Mouse (Mus musculus): ENCODE data around the gene Mapk8ip3. TPM values are rescaled to one million over a fixed set of nuclear protein-coding genes. Genes with fewer than 3 reads are reported as not detected.

The Mapk8ip3 gene
- total and polyA plus RNA-seq, 3 experiments = 60.0 to 74.4 (median 67.9) TPM

- WGBS = 89% methylated on average over 8 of the region's 8 CpGs
- Histone ChIP-seq H3K4me1 (ENCODE audit: control insufficient read depth, insufficient read depth, low read length) (no peaks in the 10 kb centered on the region), H3K79me2 (replicated peaks; ENCODE audit: control insufficient read depth, insufficient read depth, low read length) (no peaks in the 10 kb centered on the region), H3K9ac (ENCODE audit: low read depth, low read length) (no peak within 1 kb of the TSS), H3K27me3 (ENCODE audit: control insufficient read depth, insufficient read depth, low read length) (no peaks in the 10 kb centered on the region), H3K36me3 (ENCODE audit: control insufficient read depth, insufficient read depth, low read length) (no peaks in the 10 kb centered on the region), H3K4me3 (no peak within 1 kb of the TSS), H3K27ac (no peak within 1 kb of the TSS)
- TF ChIP-seq CTCF (IDR thresholded peaks at IDR 0.05) = no peak
- no peak for TF ChIP-seq POLR2A (IDR thresholded peaks at IDR 0.05; ENCODE audit: insufficient read depth, low read depth, low read length)
- no peak for TF ChIP-seq EP300 (IDR thresholded peaks at IDR 0.05; ENCODE audit: insufficient read depth, low read depth, low read length)
- intact Hi-C loops (cut with DNase I) = no loop called here
- no peak for DNase-seq
These were observed 71.0 kb downstream of the Mapk8ip3 start, which contains the start of gene Igfals for GRCm38 (mm10) chr17:24865776-24866175. Igfals (plus strand) TSS chr17:24865997.

- no peaks in the 10 kb centered on the region; the same call in 1 of the 2 replicates for H3K4me1 ChIP-seq (ENCODE audit: control insufficient read depth, insufficient read depth, low read length)
- intact Hi-C loops (cut with DNase I) = no loop called here
- no peak for DNase-seq
- 90% methylated on average over 3 of the region's 3 CpGs for WGBS
- no peaks in the 10 kb centered on the region for H3K36me3 ChIP-seq (ENCODE audit: control insufficient read depth, insufficient read depth, low read length)
- H3K27me3 ChIP-seq (ENCODE audit: control insufficient read depth, insufficient read depth, low read length) = no peaks in the 10 kb centered on the region
- H3K27ac ChIP-seq = no peak overlapping the region
- H3K4me3 ChIP-seq = no peak overlapping the region
- H3K9ac ChIP-seq (ENCODE audit: low read depth, low read length) = no peak overlapping the region
- no peak for TF ChIP-seq EP300 (IDR thresholded peaks at IDR 0.05; ENCODE audit: insufficient read depth, low read depth, low read length)
- no peaks in the 10 kb centered on the region for H3K79me2 ChIP-seq (replicated peaks; ENCODE audit: control insufficient read depth, insufficient read depth, low read length)
These were observed 75.0 kb downstream of the Mapk8ip3 start for GRCm38 (mm10) chr17:24861785-24862184.

GRCm38 (mm10) chr17:24860076-24860475, 76.7 kb downstream of the Mapk8ip3 start:
- Histone ChIP-seq H3K9ac (ENCODE audit: low read depth, low read length) (no peak overlapping the region), H3K36me3 (ENCODE audit: control insufficient read depth, insufficient read depth, low read length) (no peaks in the 10 kb centered on the region), H3K27me3 (ENCODE audit: control insufficient read depth, insufficient read depth, low read length) (no peaks in the 10 kb centered on the region), H3K79me2 (replicated peaks; ENCODE audit: control insufficient read depth, insufficient read depth, low read length) (no peaks in the 10 kb centered on the region), H3K4me3 (no peak overlapping the region), H3K27ac (no peak overlapping the region), H3K4me1 (ENCODE audit: control insufficient read depth, insufficient read depth, low read length) (no peaks in the 10 kb centered on the region; the same call in 1 of the 2 replicates)
- 88% methylated on average over 8 of the region's 8 CpGs for WGBS
- TF ChIP-seq EP300 (IDR thresholded peaks at IDR 0.05; ENCODE audit: insufficient read depth, low read depth, low read length) (no peak), POLR2A (IDR thresholded peaks at IDR 0.05; ENCODE audit: insufficient read depth, low read depth, low read length) (no peak), CTCF (IDR thresholded peaks at IDR 0.05) (no peak)
- no peak for DNase-seq
- intact Hi-C loops (cut with DNase I) = no loop called here

- intact Hi-C loops (cut with DNase I) = no loop called here
- no peaks in the 10 kb centered on the region for H3K36me3 ChIP-seq (ENCODE audit: control insufficient read depth, insufficient read depth, low read length)
- no peak for DNase-seq
These were observed 77.8 kb downstream of the Mapk8ip3 start for GRCm38 (mm10) chr17:24858967-24859366.

GRCm38 (mm10) chr17:24857831-24858470, 78.8 kb downstream of the Mapk8ip3 start:
- intact Hi-C loops (cut with DNase I) = no loop called here
- Histone ChIP-seq H3K36me3 (ENCODE audit: control insufficient read depth, insufficient read depth, low read length) (no peaks in the 10 kb centered on the region), H3K4me3 (no peak overlapping the region), H3K27ac (no peak overlapping the region), H3K4me1 (ENCODE audit: control insufficient read depth, insufficient read depth, low read length) (no peaks in the 10 kb centered on the region; the same call in 1 of the 2 replicates), H3K9ac (ENCODE audit: low read depth, low read length) (no peak overlapping the region), H3K27me3 (ENCODE audit: control insufficient read depth, insufficient read depth, low read length) (no peaks in the 10 kb centered on the region), H3K79me2 (replicated peaks; ENCODE audit: control insufficient read depth, insufficient read depth, low read length) (no peaks in the 10 kb centered on the region)
- no peak for DNase-seq
- TF ChIP-seq EP300 (IDR thresholded peaks at IDR 0.05; ENCODE audit: insufficient read depth, low read depth, low read length) = no peak
- TF ChIP-seq POLR2A (IDR thresholded peaks at IDR 0.05; ENCODE audit: insufficient read depth, low read depth, low read length) = no peak
- no peak for TF ChIP-seq CTCF (IDR thresholded peaks at IDR 0.05)
- WGBS = 83% methylated on average over 8 of the region's 8 CpGs

More at GRCm38 (mm10) chr17:24858967-24859366, 77.8 kb downstream of the Mapk8ip3 start:
- 68% methylated on average over 6 of the region's 6 CpGs for WGBS
- no peaks in the 10 kb centered on the region for H3K27me3 ChIP-seq (ENCODE audit: control insufficient read depth, insufficient read depth, low read length)
- no peak overlapping the region for H3K27ac ChIP-seq
- TF ChIP-seq CTCF (IDR thresholded peaks at IDR 0.05) = no peak
- no peak for TF ChIP-seq EP300 (IDR thresholded peaks at IDR 0.05; ENCODE audit: insufficient read depth, low read depth, low read length)
- TF ChIP-seq POLR2A (IDR thresholded peaks at IDR 0.05; ENCODE audit: insufficient read depth, low read depth, low read length) = no peak
- no peak overlapping the region for H3K4me3 ChIP-seq
- no peaks in the 10 kb centered on the region; the same call in 1 of the 2 replicates for H3K4me1 ChIP-seq (ENCODE audit: control insufficient read depth, insufficient read depth, low read length)
- no peaks in the 10 kb centered on the region for H3K79me2 ChIP-seq (replicated peaks; ENCODE audit: control insufficient read depth, insufficient read depth, low read length)
- H3K9ac ChIP-seq (ENCODE audit: low read depth, low read length) = no peak overlapping the region

GRCm38 (mm10) chr17:24856589-24856988, 80.2 kb downstream of the Mapk8ip3 start:
- TF ChIP-seq POLR2A (IDR thresholded peaks at IDR 0.05; ENCODE audit: insufficient read depth, low read depth, low read length) (no peak), EP300 (IDR thresholded peaks at IDR 0.05; ENCODE audit: insufficient read depth, low read depth, low read length) (no peak), CTCF (IDR thresholded peaks at IDR 0.05) (no peak)
- Histone ChIP-seq H3K36me3 (ENCODE audit: control insufficient read depth, insufficient read depth, low read length) (no peaks in the 10 kb centered on the region), H3K27ac (no peak overlapping the region), H3K4me1 (ENCODE audit: control insufficient read depth, insufficient read depth, low read length) (no peaks in the 10 kb centered on the region; the same call in none of the 2 replicates), H3K79me2 (replicated peaks; ENCODE audit: control insufficient read depth, insufficient read depth, low read length) (no peaks in the 10 kb centered on the region), H3K27me3 (ENCODE audit: control insufficient read depth, insufficient read depth, low read length) (no peaks in the 10 kb centered on the region), H3K9ac (ENCODE audit: low read depth, low read length) (no peak overlapping the region), H3K4me3 (no peak overlapping the region)
- intact Hi-C loops (cut with DNase I) = no loop called here
- no peak for DNase-seq
- 91% methylated on average over 13 of the region's 13 CpGs for WGBS

All from heart, adult 2 months (tissue).